Mouse (Mus musculus) layer of hippocampus, adult 2 months (tissue): ENCODE results near the gene Igfbp6. TPM values are rescaled to one million over a fixed set of nuclear protein-coding genes. Genes with fewer than 3 reads are reported as not detected.

ENCODE experiments used
- DNase-seq, 2 experiments: peaks; one replicate each; pipeline ENCODE4 v3.0.0; 2022; ENCODE audit warnings: low spot score in 2 of 2
- H3K27ac ChIP-seq: fragments of 200-600 bp; 2 replicates; pipeline ENCODE4 v1.8.1; 2022
- H3K4me3 ChIP-seq: fragments of 200-600 bp; 2 replicates; pipeline ENCODE4 v1.8.1; 2022; ENCODE audit warnings: mild to moderate bottlenecking
- CTCF ChIP-seq: fragments of 200-600 bp; conservative IDR thresholded peaks from 2 replicates; pipeline ENCODE4 v1.8.1; 2022; ENCODE audit warnings: antibody characterized with exemption, mild to moderate bottlenecking, moderate library complexity
- total RNA-seq, 2 experiments: library from RNA; stranded (reverse); gene quantifications; 2 replicates each; pipeline ENCODE4 v1.2.3; 2021

The Igfbp6 gene
- total RNA-seq, 2 experiments from 2014 or later, result 6.9 to 7.7 TPM

DNA sequence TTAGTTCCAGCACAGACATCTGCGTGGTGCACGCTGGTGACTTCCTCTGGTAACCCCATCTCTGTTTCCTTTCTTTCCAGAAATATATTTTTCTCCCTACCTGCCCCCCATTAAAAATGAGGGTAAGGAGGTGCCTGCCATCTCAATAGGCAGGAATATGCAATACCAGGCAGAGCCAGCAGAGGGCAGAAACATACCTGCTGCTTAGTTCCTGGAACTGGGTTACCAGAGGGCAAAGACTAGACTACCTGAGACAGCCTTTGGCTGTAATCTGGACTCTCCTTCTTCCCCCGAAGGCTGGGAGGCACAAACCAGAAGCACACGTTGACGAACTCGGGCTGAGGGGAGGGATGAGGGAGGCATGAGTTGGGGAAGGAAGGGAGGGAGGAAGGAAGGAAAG lies 34.1 kb downstream of the Igfbp6 start:
- no peak overlapping the region for H3K4me3 ChIP-seq
- DNase-seq, result peak; percentile 64 to 87
- H3K27ac ChIP-seq, result no peak overlapping the region
- TF ChIP-seq CTCF, result peak; percentile 95

GRCm38 (mm10) chr15:102179106-102179505 lies 34.9 kb downstream of the Igfbp6 start:
- no peak overlapping the region for H3K27ac ChIP-seq
- no peak for TF ChIP-seq CTCF
- no peak for DNase-seq
- H3K4me3 ChIP-seq, result no peak overlapping the region

DNA sequence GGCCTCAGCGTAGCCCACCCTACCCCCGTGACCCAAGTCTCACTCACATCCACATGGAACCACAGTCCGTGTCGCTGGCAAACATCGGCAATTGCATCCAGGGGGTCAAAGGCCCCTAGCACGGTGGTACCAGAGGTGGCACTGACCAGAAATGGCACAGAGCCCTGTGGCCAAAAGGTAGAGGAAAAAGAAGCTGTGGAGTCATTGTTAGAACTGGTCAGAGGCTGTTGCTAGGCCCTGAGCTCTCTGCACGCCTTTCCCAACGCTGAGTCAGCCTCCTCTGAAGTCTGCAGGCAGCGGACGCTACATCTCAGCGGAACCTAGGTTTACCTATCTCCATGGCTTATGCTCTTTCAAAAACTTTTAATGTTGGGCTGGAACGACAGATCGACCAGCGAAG lies 35.8 kb downstream of the Igfbp6 start:
- H3K4me3 ChIP-seq, result no peak overlapping the region
- DNase-seq, result no peak
- H3K27ac ChIP-seq, result no peak overlapping the region
- TF ChIP-seq CTCF, result no peak

GRCm38 (mm10) chr15:102183076-102183475 lies 38.9 kb downstream of the Igfbp6 start:
- H3K4me3 ChIP-seq, result no peak overlapping the region
- TF ChIP-seq CTCF, result no peak
- H3K27ac ChIP-seq, result no peak overlapping the region
- no peak for DNase-seq

- TF ChIP-seq CTCF, result no peak
- Histone ChIP-seq H3K27ac (no peak overlapping the region), H3K4me3 (no peak overlapping the region)
- DNase-seq, result no peak
These were observed 42.1 kb downstream of the Igfbp6 start for GRCm38 (mm10) chr15:102186239-102186638.

DNA sequence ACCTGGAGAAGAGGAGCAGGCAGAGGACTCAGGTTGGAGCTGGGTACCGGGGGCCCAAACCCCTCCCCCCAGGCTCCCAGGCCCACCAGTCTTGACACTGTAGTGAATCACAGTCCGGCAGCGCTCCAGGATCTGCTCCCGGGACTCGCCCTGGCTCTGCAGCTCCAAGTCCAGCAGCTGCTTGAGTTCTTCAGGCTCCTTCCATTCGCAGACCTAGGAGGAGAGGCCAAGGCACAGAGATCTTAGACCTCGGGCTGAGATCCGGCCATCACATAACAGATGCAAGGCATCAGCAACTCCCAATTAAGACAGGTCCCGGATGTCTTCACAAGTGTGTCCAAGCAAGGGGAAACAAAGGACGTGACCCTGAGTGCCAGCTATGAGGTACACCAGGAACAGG lies 43.9 kb downstream of the Igfbp6 start:
- H3K4me3 ChIP-seq, result no peak overlapping the region
- TF ChIP-seq CTCF, result no peak
- H3K27ac ChIP-seq, result no peak overlapping the region
- no peak for DNase-seq

DNA sequence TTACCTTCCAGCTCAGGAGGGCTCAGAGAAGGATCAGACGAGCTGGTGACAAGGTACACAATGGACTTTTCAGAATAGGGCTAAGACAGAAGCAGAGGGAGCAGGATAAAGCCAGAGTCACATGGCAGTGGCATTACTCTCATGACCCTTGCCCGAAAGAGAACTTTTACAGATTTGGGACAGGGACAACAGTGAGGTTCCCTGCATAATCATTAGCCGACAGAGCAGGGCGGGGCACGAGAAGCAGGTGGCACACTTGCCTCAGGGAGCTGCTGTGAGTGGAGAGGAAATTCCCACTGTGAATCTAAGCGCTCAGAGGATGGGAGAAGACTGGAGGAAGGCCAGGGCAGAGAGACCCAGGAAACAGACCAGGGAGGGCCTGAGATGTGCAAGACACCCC lies 44.7 kb downstream of the Igfbp6 start:
- TF ChIP-seq CTCF, result no peak
- no peak for DNase-seq
- Histone ChIP-seq H3K4me3 (no peak overlapping the region), H3K27ac (no peak overlapping the region)

DNA sequence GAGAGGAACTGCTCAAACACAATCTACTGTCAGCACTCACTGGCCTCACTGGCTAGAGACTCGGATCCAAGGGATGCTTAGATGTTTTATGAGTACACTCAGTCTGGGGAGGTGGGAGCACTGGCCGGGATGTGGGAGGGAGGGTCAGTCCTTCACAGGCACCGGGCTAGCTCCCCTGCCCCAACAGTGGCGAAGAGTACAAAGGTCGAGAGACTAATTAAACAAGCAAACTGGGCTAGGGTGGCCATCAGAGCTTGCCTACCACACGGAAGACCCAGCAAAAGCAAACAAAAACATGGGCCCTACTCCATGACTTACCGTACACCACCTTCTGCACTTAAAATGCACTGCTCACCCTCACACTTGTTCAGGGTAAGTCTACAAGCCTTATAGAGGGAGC lies 47.5 kb downstream of the Igfbp6 start:
- Histone ChIP-seq H3K27ac (no peak overlapping the region), H3K4me3 (no peak overlapping the region)
- DNase-seq, result no peak
- no peak for TF ChIP-seq CTCF

GRCm38 (mm10) chr15:102192271-102192812 lies 48.2 kb downstream of the Igfbp6 start:
- Histone ChIP-seq H3K4me3 (no peak overlapping the region), H3K27ac (no peak overlapping the region; the same call in 1 of the 2 replicates)
- no peak for DNase-seq
- TF ChIP-seq CTCF, result no peak

DNA sequence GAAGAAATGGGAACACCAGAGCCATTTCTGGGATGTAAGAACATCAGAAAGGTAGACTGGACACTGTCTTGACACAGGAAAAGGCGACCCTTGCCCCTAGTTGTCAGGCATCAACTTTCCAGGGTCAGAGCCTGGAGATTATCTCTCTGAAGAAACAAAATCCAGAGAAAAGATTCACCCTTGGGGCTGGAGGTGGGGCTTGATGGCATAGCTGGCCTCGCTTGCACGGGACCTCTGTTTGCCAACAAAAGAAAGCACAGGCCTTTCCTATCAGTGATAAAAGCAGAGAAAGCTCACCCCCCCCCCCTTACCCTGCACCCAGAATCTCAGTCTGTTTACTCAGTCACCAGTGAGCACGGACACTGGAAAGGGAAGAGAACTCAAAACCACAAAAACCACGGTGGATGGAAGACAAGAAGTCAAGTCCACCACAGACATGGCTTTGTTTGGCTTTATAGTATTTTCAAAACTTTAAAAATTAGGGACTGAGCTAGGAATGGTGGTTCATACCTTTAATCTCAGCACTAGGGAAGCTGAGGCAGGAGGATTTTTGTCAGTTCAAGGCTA lies 48.7 kb downstream of the Igfbp6 start:
- DNase-seq, result no peak
- TF ChIP-seq CTCF, result no peak
- no peak overlapping the region for H3K4me3 ChIP-seq

GRCm38 (mm10) chr15:102193652-102194051 lies 49.5 kb downstream of the Igfbp6 start:
- no peak for TF ChIP-seq CTCF
- DNase-seq, result no peak
- Histone ChIP-seq H3K27ac (no peak overlapping the region), H3K4me3 (no peak overlapping the region)

More for the DNA sequence above, 48.7 kb downstream of the Igfbp6 start:
- no peak overlapping the region; the same call in 1 of the 2 replicates for H3K27ac ChIP-seq

DNA sequence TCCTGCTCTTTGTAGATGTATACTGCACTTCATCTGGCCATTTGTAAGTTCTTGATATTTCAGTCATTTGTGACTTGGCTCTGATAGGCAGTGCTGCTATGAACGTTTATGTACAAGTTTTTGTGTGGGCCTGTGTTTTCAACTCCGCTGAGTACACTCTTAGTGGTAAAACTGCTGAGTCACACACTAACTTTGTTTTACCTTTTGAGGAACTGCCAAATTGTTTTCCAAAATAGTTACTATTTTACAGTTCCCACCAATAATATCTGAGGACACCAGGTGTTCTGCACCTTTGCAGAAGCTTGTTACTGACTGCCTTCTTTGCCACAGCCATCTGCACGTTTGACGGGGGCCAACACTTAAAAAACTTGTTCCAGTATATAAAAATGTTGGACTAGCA lies 50.3 kb downstream of the Igfbp6 start:
- no peak for DNase-seq
- Histone ChIP-seq H3K27ac (no peak overlapping the region), H3K4me3 (no peak overlapping the region)
- TF ChIP-seq CTCF, result no peak

DNA sequence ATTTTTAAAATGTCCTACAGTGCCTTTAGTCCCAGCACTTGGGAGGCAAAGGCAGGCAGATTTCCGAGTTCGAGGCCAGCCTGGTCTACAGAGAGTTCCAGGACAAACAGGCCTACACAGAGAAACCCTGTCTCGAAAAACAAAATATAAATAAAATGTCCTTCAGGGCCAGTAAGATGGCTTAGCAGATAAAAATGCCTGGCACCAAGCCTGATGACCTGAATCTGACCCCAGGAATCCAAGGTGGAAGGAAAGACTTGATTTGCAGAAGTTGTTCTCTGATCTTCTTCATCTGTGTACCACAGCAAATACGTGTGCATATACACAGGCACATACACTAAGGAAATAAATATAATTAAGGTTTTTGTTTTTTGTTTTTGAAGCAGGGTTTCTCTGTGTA lies 51.2 kb downstream of the Igfbp6 start:
- Histone ChIP-seq H3K4me3 (no peak overlapping the region), H3K27ac (no peak overlapping the region)
- DNase-seq, result no peak
- no peak for TF ChIP-seq CTCF

DNA sequence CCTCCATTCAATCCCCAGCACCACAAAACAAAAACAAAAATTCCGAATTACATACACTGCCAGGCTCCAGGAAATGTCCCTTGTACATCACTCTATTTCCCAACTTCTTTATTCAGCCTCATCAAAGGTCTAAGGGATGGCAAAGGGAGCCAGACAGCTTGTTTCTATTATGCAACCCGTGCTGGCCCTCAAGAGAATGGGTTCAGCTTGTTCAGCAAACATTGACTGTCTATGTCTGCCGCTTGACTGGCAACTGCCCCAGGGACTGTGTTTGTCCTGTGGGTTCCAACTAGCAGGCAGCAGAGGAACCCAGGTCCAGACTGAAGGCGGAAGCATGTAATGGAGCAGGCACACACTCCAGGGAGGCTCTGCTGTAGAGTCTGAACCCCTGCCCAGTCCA lies 54.7 kb downstream of the Igfbp6 start:
- no peak for DNase-seq
- Histone ChIP-seq H3K27ac (no peak overlapping the region), H3K4me3 (no peak overlapping the region)
- no peak for TF ChIP-seq CTCF

Other genes with a start within 250 kb of the Igfbp6 start
- gene Krt4, start 219.6 kb upstream of the Igfbp6 start, total RNA-seq, result not detected
- not detected for gene Krt79, start 204.0 kb upstream of the Igfbp6 start, total RNA-seq
- gene Krt78, start 190.1 kb upstream of the Igfbp6 start, total RNA-seq, result not detected
- under 1 TPM in 1 of 2 experiments, not detected in 1; 0.26 TPM for gene Krt8, start 139.9 kb upstream of the Igfbp6 start, total RNA-seq
- under 1 TPM; 0.32 to 0.67 TPM for gene Krt18, start 116.2 kb upstream of the Igfbp6 start, total RNA-seq
- 100 to 1,000 TPM; 196 to 199 TPM for gene Eif4b, start 70.6 kb upstream of the Igfbp6 start, total RNA-seq
- gene Tns2, start 43.9 kb upstream of the Igfbp6 start, total RNA-seq, result 10 to 100 TPM; 18.4 to 25.0 TPM
- 100 to 1,000 TPM; 151 to 155 TPM for gene Spryd3, start 8.1 kb upstream of the Igfbp6 start, total RNA-seq
- gene Soat2, start 6.2 kb downstream of the Igfbp6 start, total RNA-seq, result not detected
- 10 to 100 TPM; 68.3 to 76.5 TPM for gene Zfp740, start 58.9 kb downstream of the Igfbp6 start, total RNA-seq
- 10 to 100 TPM; 39.5 to 40.4 TPM for gene Csad, start 60.4 kb downstream of the Igfbp6 start, total RNA-seq
- 1 to 10 TPM; 1.0 to 3.9 TPM for gene Itgb7, start 87.6 kb downstream of the Igfbp6 start, total RNA-seq
- gene Rarg, start 113.2 kb downstream of the Igfbp6 start, total RNA-seq, result 10 to 100 TPM; 12.2 to 14.1 TPM
- gene Gm9918, start 126.2 kb downstream of the Igfbp6 start, total RNA-seq, result not detected
- gene Mfsd5, start 135.1 kb downstream of the Igfbp6 start, total RNA-seq, result 10 to 100 TPM; 34.2 to 40.9 TPM
- gene Espl1, start 151.9 kb downstream of the Igfbp6 start, total RNA-seq, result 1 to 10 TPM; 1.7 to 2.1 TPM
- 100 to 1,000 TPM; 433 to 437 TPM for gene Pfdn5, start 181.8 kb downstream of the Igfbp6 start, total RNA-seq
- 10 to 100 TPM; 61.0 to 70.2 TPM for gene Myg1, start 187.3 kb downstream of the Igfbp6 start, total RNA-seq
- 10 to 100 TPM; 24.5 to 26.5 TPM for gene Aaas, start 206.4 kb downstream of the Igfbp6 start, total RNA-seq
- gene Sp7, start 222.8 kb downstream of the Igfbp6 start, total RNA-seq, result under 1 TPM; 0.32 to 0.49 TPM